Mouse (Mus musculus): ENCODE results near the gene Elavl1. TPM values are rescaled to one million over a fixed set of nuclear protein-coding genes. Genes with fewer than 3 reads are reported as not detected.

Gene Elavl1
- polyA plus RNA-seq, 1 experiment from 2014 or later = 283 TPM

DNA sequence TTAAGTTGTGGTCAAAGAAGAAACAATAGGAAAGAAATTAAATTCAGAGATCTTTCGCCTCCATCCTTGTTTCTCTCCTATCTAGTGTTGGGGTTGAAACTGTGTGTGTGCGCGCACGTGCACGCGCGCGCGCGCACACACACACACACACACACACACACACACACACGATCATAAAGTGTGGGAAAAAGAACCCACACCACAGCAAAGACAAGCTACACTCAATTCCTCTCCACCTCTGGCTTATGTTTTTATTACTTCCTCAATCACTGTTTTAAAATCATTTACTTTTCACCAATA, 5.7 kb downstream of the Elavl1 start:
- H3K27me3 ChIP-seq = no peaks in the 10 kb centered on the region
- 97% methylated on average over 11 of the region's 11 CpGs for WGBS
- H3K4me1 ChIP-seq = peaks cover 36% of the 10 kb centered on the region
- H3K4me3 ChIP-seq = no peak overlapping the region
- H3K9me3 ChIP-seq = no peaks in the 10 kb centered on the region
- no peak overlapping the region for H3K9ac ChIP-seq
- H3K27ac ChIP-seq = no peak overlapping the region
- no peak overlapping the region for H3K4me2 ChIP-seq (replicated peaks)
- no peak for ATAC-seq (ENCODE audit: low FRiP score, low read depth)
- peaks cover 42% of the 10 kb centered on the region for H3K36me3 ChIP-seq

DNA sequence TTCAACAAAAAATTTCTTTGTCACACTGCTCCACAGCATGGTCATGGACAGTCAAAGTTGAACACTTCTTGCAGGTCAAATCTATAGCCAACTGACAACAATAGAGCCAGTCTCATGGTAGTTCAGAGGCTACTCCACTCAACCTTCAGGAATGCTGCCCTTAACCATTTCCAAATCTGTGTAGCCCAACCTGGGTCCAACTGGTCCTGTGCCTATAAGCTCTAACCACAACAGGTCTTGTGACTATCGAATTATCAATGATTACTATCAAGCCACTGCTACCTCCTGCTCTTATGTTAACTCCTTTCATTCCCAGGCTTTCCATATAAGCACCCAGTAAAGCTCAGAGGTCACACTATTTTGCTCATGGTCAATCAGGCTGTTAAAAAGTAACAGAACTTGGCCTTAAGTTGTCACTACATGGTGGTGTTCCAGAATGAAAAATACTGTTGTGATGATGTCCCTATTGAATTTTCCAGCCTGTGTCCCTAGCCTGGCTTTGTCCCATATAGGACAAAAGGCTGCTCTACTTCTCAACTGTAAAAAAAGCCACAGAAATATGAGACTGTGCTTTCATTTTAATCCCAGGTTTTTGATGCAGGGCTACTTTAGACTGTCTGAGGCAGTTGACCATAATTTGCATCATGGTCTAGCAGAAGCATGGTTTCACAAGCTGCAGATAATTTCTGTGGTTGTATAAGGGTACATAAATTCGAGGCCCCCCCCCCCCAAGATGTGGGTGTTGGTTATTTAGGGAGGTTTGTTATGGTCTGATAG, 6.2 kb downstream of the Elavl1 start:
- Histone ChIP-seq H3K4me3 (no peak overlapping the region), H3K27me3 (no peaks in the 10 kb centered on the region), H3K4me2 (replicated peaks) (no peak overlapping the region), H3K36me3 (peaks cover 42% of the 10 kb centered on the region), H3K9me3 (no peaks in the 10 kb centered on the region), H3K27ac (no peak overlapping the region), H3K4me1 (peaks cover 40% of the 10 kb centered on the region), H3K9ac (no peak overlapping the region)
- no peak for ATAC-seq (ENCODE audit: low FRiP score, low read depth)
- 90% methylated on average over 2 of the region's 2 CpGs for WGBS

DNA sequence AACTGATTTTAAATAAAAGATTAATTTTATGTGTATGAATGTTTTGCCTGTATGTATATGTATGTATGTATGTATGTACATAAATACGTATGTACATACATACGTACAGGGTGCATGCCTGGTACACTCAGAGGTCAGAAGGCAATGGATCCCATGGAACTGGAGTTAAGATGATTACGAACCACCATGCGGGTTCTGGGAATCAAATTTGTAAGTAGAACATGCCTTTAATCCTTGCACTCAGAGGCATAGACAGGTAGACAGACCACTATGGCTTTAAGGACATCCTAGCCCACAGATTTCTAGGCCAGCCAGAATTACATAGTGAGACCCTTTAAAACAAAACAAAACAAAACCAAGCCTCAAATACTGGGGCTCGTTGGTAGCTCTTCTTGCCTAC, 7.1 kb downstream of the Elavl1 start:
- Histone ChIP-seq H3K9me3 (no peaks in the 10 kb centered on the region), H3K9ac (no peak overlapping the region), H3K4me3 (no peak overlapping the region), H3K27me3 (no peaks in the 10 kb centered on the region), H3K4me1 (peaks cover 37% of the 10 kb centered on the region), H3K27ac (no peak overlapping the region), H3K36me3 (peaks cover 42% of the 10 kb centered on the region), H3K4me2 (replicated peaks) (no peak overlapping the region)
- 91% methylated on average over 5 of the region's 5 CpGs for WGBS
- no peak for ATAC-seq (ENCODE audit: low FRiP score, low read depth)

DNA sequence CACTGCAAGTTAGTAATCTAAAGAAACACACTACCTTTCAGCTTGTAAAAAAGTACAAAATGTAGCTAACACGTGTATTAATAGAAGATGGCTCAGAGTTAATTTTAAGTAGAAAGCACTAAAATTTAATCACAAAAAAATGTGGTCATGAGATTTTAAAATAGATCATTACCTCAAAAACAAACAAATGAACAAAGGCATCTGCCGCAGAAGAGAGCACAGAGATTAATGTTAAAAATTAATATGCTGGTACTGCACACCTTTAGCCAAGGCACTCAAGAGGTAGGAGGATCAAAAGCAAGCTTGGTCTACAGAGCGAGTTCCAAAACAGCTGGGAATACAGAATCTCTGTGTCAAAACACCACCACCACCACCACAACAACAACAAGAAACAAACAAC, 10.4 kb downstream of the Elavl1 start:
- ATAC-seq (ENCODE audit: low FRiP score, low read depth) = no peak
- 89% methylated on average over 3 of the region's 3 CpGs for WGBS
- peaks cover 38% of the 10 kb centered on the region for H3K36me3 ChIP-seq
- no peak overlapping the region for H3K27ac ChIP-seq
- no peaks in the 10 kb centered on the region for H3K9me3 ChIP-seq
- no peak overlapping the region for H3K9ac ChIP-seq
- no peak overlapping the region for H3K4me3 ChIP-seq
- H3K4me1 ChIP-seq = peaks cover 15% of the 10 kb centered on the region; the same call in 1 of the 2 replicates
- no peaks in the 10 kb centered on the region for H3K27me3 ChIP-seq
- H3K4me2 ChIP-seq (replicated peaks) = no peak overlapping the region

DNA sequence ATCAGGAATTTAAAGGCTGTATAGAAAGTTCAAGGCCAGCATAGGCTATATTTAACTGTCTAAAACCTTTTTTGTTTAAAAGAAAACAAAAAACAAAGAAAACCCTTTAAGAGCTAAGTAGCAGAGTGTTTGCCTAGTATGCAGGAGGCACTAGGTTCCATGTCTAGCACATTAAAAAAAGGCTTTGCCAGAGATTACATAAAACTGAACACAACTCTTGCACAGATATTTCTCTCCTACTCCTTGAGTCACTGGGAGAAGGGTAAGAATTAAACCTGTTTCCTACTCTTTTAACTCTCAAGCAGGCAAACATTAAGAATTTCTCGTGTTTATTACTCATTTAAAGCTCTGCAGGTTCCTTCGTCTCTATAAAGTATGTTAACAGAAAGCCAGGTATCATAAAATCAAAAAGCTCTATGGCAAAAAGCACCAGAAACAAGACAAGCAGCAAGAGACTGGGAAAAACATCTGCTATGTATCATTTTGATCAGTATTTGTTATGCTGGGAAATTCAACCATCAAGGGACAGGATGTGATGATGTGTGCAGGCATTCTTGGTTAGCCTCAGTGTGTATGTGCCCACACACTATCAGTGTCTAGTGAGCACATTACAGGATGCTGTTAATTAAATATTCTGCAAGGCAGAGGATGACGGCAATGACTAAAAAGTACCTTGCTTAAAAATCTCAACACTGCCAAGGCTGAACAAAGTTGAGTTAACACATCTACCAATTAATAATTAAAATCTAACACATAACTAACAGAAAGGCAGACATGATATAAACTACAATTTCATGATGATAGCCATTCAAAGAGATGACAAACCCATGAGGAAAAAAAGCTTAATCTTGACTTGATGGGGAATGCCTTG, 11.7 kb downstream of the Elavl1 start:
- H3K9me3 ChIP-seq = no peaks in the 10 kb centered on the region
- WGBS = 62% methylated on average over 3 of the region's 3 CpGs
- peaks cover 41% of the 10 kb centered on the region for H3K36me3 ChIP-seq
- H3K4me3 ChIP-seq = no peak overlapping the region
- no peak overlapping the region for H3K4me2 ChIP-seq (replicated peaks)
- H3K27me3 ChIP-seq = no peaks in the 10 kb centered on the region
- peaks cover 11% of the 10 kb centered on the region; the same call in 1 of the 2 replicates for H3K4me1 ChIP-seq
- no peak overlapping the region for H3K27ac ChIP-seq
- no peak for ATAC-seq (ENCODE audit: low FRiP score, low read depth)
- no peak overlapping the region for H3K9ac ChIP-seq

DNA sequence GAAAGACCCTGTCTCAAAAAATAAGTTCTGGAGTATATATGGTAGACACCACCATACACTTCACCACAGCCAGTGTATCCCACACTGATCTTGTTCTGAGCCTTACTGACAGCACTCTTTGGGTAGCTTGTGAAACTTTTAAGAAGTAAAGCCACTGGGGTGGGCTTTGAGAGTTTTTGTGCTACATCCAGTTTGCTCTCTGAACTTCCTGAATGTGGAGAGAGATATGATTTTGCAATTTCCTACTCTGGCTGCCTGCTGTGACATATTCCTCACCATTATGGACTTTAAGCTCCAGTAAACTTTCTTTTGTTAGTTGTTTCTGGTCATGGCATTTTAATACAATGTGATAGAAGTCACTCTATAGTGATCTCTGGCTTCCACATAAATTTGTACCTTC, 13.1 kb downstream of the Elavl1 start:
- no peak for ATAC-seq (ENCODE audit: low FRiP score, low read depth)
- H3K4me3 ChIP-seq = no peak overlapping the region
- no peak overlapping the region for H3K27ac ChIP-seq
- H3K27me3 ChIP-seq = no peaks in the 10 kb centered on the region
- H3K9ac ChIP-seq = no peak overlapping the region
- H3K4me2 ChIP-seq (replicated peaks) = no peak overlapping the region
- H3K9me3 ChIP-seq = no peaks in the 10 kb centered on the region
- peaks cover 50% of the 10 kb centered on the region for H3K36me3 ChIP-seq
- H3K4me1 ChIP-seq = peaks cover 11% of the 10 kb centered on the region; the same call in 1 of the 2 replicates

DNA sequence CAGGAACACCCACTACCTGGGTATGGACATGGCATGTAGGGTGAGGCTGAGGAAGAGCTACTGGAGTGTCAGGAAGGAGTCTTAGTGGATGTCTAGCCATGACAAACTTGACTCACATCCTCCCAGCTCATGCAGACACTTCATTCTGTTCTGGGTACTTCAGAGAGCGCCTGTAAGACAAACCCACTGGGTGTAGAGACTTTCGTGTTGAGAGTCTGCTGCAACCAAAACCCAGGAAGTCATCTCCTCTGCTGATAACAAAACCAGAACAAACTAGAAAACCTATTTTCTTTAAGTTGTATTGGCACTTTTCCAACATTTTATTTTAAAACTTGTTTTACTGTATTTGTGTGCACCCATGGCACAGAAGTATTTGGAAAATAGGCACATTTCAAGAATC, 19.4 kb downstream of the Elavl1 start:
- Histone ChIP-seq H3K36me3 (peaks cover 96% of the 10 kb centered on the region), H3K9me3 (no peaks in the 10 kb centered on the region), H3K9ac (no peak overlapping the region), H3K4me1 (no peaks in the 10 kb centered on the region), H3K27ac (no peak overlapping the region), H3K27me3 (no peaks in the 10 kb centered on the region), H3K4me2 (replicated peaks) (no peak overlapping the region), H3K4me3 (no peak overlapping the region)
- ATAC-seq (ENCODE audit: low FRiP score, low read depth) = no peak
- WGBS = 85% methylated on average over 2 of the region's 2 CpGs

DNA sequence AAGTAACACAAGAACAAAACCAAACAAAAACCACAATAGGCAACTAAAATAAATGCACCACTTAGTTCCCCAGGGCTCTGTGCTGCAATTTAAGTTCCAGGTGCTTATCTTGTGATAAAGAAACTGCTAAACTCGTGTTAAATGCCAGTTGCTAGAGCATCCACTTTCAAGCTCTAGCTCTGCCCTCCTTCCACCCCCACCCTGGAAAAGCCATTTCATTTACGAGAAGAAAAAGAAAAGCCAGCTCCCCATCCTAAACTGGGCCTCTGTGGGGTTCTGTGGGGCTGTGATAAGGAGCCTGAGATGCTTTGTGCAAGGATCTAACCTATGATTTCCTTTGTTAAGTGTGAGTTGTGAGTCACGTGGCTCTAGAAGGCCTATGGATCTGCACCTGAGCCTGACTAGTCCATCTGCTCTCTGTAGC, 21.1 kb downstream of the Elavl1 start:
- H3K27me3 ChIP-seq = no peaks in the 10 kb centered on the region
- 84% methylated on average over 3 of the region's 3 CpGs for WGBS

DNA sequence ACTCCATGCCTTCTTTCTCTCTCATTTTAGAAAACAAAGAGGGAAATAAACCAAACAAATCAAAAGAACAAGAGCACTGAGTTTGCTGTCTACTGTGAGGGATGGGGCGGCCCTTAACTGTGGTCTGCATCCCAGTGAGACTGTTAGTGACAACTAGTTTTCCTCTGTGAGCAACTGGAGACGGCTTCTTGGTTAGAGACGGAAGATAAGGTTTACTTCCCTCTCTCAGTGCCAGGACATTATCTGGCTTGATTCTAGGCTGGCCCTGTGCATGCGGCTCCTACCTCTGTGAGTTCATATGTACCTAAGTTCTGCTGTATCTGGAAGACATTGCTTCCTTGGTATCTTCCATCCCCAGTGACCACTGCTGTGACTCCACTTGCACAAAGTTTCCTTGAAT, 27.4 kb downstream of the Elavl1 start:
- no peak overlapping the region for H3K9ac ChIP-seq
- no peak overlapping the region for H3K4me3 ChIP-seq
- no peaks in the 10 kb centered on the region for H3K9me3 ChIP-seq
- H3K36me3 ChIP-seq = peaks cover 95% of the 10 kb centered on the region
- no peak overlapping the region for H3K27ac ChIP-seq
- ATAC-seq (ENCODE audit: low FRiP score, low read depth) = no peak
- H3K27me3 ChIP-seq = no peaks in the 10 kb centered on the region
- H3K4me1 ChIP-seq = no peaks in the 10 kb centered on the region
- 95% methylated on average over 4 of the region's 4 CpGs for WGBS
- H3K4me2 ChIP-seq (replicated peaks) = no peak overlapping the region

More for the DNA sequence above, 21.1 kb downstream of the Elavl1 start:
- H3K4me2 ChIP-seq (replicated peaks) = no peak overlapping the region
- no peaks in the 10 kb centered on the region for H3K4me1 ChIP-seq
- no peak for ATAC-seq (ENCODE audit: low FRiP score, low read depth)
- H3K27ac ChIP-seq = no peak overlapping the region
- H3K9me3 ChIP-seq = no peaks in the 10 kb centered on the region
- peaks cover 95% of the 10 kb centered on the region for H3K36me3 ChIP-seq
- no peak overlapping the region for H3K4me3 ChIP-seq
- H3K9ac ChIP-seq = no peak overlapping the region

DNA sequence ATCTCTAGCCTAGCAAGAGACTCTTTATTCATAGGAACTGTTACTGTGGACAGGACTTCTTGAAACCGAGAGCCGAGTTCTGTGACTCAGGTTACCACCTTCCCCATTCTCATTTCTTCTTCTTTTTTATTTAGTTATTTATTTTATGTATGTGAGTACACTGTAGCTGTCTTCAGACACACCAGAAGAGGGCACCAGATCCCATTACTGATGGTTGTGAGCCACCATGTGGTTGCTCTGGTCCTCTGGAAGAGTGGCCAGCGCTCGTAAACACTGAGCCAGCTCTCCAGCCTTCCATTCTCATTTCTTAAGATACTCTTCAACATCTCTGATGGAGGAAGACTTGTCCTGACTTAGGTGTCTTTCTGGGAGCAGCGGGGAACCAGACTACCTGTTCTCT, 32.5 kb downstream of the Elavl1 start:
- no peak for ATAC-seq (ENCODE audit: low FRiP score, low read depth)
- no peaks in the 10 kb centered on the region for H3K4me1 ChIP-seq
- no peak overlapping the region for H3K4me2 ChIP-seq (replicated peaks)
- no peak overlapping the region for H3K27ac ChIP-seq
- H3K4me3 ChIP-seq = no peak overlapping the region
- no peaks in the 10 kb centered on the region for H3K27me3 ChIP-seq
- WGBS = 92% methylated on average over 5 of the region's 5 CpGs
- H3K36me3 ChIP-seq = peaks cover 93% of the 10 kb centered on the region
- H3K9ac ChIP-seq = no peak overlapping the region
- no peaks in the 10 kb centered on the region for H3K9me3 ChIP-seq

DNA sequence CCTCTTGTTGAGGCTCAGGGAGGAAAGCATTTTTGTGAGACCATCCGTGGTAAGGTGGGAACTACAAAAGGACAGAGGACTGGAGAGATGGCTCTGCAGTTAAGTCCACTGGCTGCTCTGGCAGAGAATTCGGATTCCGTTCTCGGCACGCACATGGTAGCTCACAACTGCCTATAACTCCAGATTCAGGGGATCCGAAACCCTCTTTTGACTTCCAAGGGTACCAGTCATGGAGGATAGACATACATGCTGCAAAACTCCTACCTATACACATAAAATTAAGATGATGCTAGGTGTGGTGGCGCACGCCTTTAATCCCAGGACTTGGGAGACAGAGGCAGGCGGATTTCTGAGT, 49.1 kb downstream of the Elavl1 start:
- H3K36me3 ChIP-seq = peaks cover 28% of the 10 kb centered on the region
- ATAC-seq (ENCODE audit: low FRiP score, low read depth) = peak; percentile 70
- peak overlapping the region; percentile 68 for H3K4me3 ChIP-seq
- WGBS = 25% methylated on average over 9 of the region's 9 CpGs
- H3K4me1 ChIP-seq = peaks cover 9% of the 10 kb centered on the region
- H3K9ac ChIP-seq = peak overlapping the region; percentile 82
- H3K9me3 ChIP-seq = no peaks in the 10 kb centered on the region
- peak overlapping the region; percentile 55; the same call in 1 of the 2 replicates for H3K27ac ChIP-seq
- no peaks in the 10 kb centered on the region for H3K27me3 ChIP-seq
- peak overlapping the region; percentile 79 for H3K4me2 ChIP-seq (replicated peaks)

DNA sequence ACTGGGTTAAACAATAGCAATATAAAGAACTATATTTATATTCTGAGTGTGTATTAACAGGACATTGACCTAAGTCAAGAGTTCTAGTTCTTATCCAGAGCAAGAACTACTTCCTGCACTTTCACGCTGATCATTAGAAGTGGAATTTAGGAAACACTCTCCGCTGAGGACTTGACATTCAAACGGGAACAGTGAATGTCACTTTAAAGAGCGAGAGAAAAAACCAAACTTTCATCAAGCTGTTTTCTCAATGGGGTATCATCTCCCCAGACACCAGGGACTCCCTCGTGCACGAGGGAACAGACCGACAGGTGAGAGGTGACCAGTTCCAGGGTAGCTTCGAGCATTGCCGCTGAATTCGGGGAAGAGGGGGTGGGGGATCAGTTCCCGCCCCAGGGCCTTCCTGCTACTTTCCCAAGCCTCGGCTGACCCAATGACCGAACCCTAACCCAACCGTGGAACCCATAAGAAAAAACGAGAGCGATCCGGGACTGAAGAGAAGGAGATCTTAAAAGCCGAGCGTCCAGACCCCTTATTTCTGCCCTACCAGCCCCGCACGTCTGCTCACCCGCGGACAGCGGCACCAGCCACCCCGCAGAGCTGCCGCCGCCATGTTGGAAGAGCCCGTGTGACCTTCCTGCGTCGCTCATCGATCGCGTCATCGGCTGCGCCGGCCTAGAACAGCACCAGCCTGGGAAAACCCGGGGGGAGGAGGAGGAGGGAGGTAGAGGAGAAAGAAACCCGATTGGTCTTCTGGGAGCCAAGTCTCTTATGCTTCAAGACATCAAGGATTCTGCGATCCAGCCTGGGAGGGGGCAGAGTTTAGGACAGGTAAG, 49.7 kb downstream of the Elavl1 start, which contains the start of gene Timm44:
Timm44 (minus strand) TSS at position 639 of the 836 bp plus-strand sequence.
- WGBS = under 1% methylated on average over 39 of the region's 39 CpGs

More for the DNA sequence above, 49.7 kb downstream of the Elavl1 start, which contains the start of gene Timm44:
- peak within 1 kb of the TSS; percentile 55; the same call in 1 of the 2 replicates for H3K27ac ChIP-seq
- H3K9ac ChIP-seq = peak within 1 kb of the TSS; percentile 82
- no peaks in the 10 kb centered on the region for H3K27me3 ChIP-seq
- H3K4me2 ChIP-seq (replicated peaks) = peak within 1 kb of the TSS; percentile 79
- peak; percentile 97 for ATAC-seq (ENCODE audit: low FRiP score, low read depth)
- H3K4me3 ChIP-seq = peak within 1 kb of the TSS; percentile 68
- H3K36me3 ChIP-seq = peaks cover 34% of the 10 kb centered on the region
- H3K9me3 ChIP-seq = no peaks in the 10 kb centered on the region
- H3K4me1 ChIP-seq = peaks cover 9% of the 10 kb centered on the region
